In the genomic region with DNA sequence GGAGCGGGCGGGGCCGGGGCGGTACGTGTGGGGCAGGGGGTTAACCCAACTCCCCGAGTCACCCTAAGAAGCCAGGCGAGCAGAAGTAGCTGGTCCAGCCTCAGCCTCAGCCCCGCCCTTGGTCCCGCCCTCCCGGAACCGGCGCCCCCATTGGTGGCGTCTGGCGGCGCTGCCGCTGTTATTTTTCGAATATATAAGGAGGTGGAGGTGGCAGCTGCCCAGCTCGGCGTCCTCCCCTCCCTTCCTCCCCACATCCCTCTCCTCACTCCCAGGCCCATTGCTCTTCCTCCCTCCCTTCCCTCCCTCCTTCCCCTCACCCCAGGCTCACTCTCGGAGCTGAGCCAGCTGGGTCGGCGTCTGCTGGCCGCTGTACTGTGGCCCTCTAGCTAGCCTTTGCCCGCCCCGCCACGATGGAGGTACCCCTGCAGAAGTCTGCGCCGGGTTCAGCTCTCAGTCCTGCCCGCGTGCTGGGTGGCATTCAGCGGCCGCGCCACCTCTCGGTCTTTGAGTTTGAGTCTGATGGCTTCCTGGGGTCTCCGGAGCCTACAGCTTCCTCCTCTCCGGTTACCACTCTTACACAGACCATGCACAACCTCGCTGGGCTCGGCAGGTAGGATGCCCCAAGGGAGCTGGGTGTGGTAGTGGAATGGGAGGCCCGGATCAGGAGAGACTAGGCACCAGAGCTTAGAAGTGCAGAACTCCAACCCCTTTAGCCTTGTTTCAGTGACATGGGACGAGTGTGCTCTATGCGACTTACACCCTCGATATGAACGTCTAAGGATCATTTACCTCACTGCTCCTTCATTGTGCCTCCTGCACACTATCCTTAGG, we compare ENCODE assay signal across 8 mouse cellular contexts. TPM values are rescaled to one million over a fixed set of nuclear protein-coding genes. Genes with fewer than 3 reads are reported as not detected.
DNase-seq lines count a peak whose midpoint lies in the region; ATAC-seq lines count a peak whose summit lies in the region.

Gene Cdc25b, plus strand, starts transcription at position 179 of the 831 bp plus-strand sequence.
Gene Spef1, minus strand, starts transcription at position 512 of the 831 bp plus-strand sequence.

- peak; percentile 91 to 92 for DNase-seq in B cell, adult 2 months
- DNase-seq in adrenal gland, postnatal 25 days, result peak; percentile 86
- DNase-seq in heart, adult 18-20 months, result peak; percentile 91
- DNase-seq in kidney, adult 18-20 months, result peak; percentile 88
- DNase-seq in spleen, postnatal 14 days (ENCODE audit: low spot score in 2 of 2), result peak; percentile 87 to 88

- under 1% methylated on average over 34 of the region's 43 CpGs for WGBS in embryonic facial prominence, embryonic 12.5 days
- WGBS in limb, embryonic 15.5 days, result 1% methylated on average over 41 of the region's 43 CpGs
- under 1% methylated on average over 41 of the region's 43 CpGs for WGBS in midbrain, embryonic 16.5 days

- H3K9me3 ChIP-seq in embryonic facial prominence, embryonic 12.5 days, result no peaks in the 10 kb centered on the region
- H3K9me3 ChIP-seq in limb, embryonic 15.5 days, result no peaks in the 10 kb centered on the region
- no peaks in the 10 kb centered on the region for H3K9me3 ChIP-seq in midbrain, embryonic 16.5 days (replicated peaks; ENCODE audit: control insufficient read depth, low read length, poor library complexity, severe bottlenecking)

- H3K9ac ChIP-seq in embryonic facial prominence, embryonic 12.5 days, result peak within 1 kb of the TSS; percentile 71
- H3K9ac ChIP-seq in limb, embryonic 15.5 days, result peak within 1 kb of the TSS; percentile 62
- peak within 1 kb of the TSS; percentile 75 for H3K9ac ChIP-seq in midbrain, embryonic 16.5 days (ENCODE audit: low read depth, low read length)

- H3K36me3 ChIP-seq in embryonic facial prominence, embryonic 12.5 days, result peaks cover 12% of the 10 kb centered on the region; the same call in 1 of the 2 replicates
- H3K36me3 ChIP-seq in limb, embryonic 15.5 days, result peaks cover 8% of the 10 kb centered on the region; the same call in 1 of the 2 replicates
- peaks cover 3% of the 10 kb centered on the region; the same call in 1 of the 2 replicates for H3K36me3 ChIP-seq in midbrain, embryonic 16.5 days (ENCODE audit: control insufficient read depth, insufficient read depth, low read length)

- H3K27ac ChIP-seq in embryonic facial prominence, embryonic 12.5 days, result peak within 1 kb of the TSS; percentile 77
- H3K27ac ChIP-seq in limb, embryonic 15.5 days, result peak within 1 kb of the TSS; percentile 77
- H3K27ac ChIP-seq in midbrain, embryonic 16.5 days (ENCODE audit: low read length), result peak within 1 kb of the TSS; percentile 53

- ATAC-seq in embryonic facial prominence, embryonic 12.5 days (ENCODE audit: insufficient number of reproducible peaks, insufficient read depth, low FRiP score, low TSS enrichment), result peak; percentile 85
- peak; percentile 89 for ATAC-seq in limb, embryonic 15.5 days (ENCODE audit: insufficient number of reproducible peaks, low FRiP score, low TSS enrichment, low read depth)
- ATAC-seq in midbrain, embryonic 16.5 days, result peak; percentile 88

- 0 out of 2 replicates have a peak, but pooled peaks cover 4% of the 10 kb centered on the region for H3K27me3 ChIP-seq in embryonic facial prominence, embryonic 12.5 days
- no peaks in the 10 kb centered on the region for H3K27me3 ChIP-seq in limb, embryonic 15.5 days
- H3K27me3 ChIP-seq in midbrain, embryonic 16.5 days (ENCODE audit: control insufficient read depth, insufficient read depth, low read depth, low read length), result no peaks in the 10 kb centered on the region

- H3K4me2 ChIP-seq in embryonic facial prominence, embryonic 12.5 days (replicated peaks), result peak within 1 kb of the TSS; percentile 83
- H3K4me2 ChIP-seq in limb, embryonic 15.5 days, result peak within 1 kb of the TSS; percentile 92
- H3K4me2 ChIP-seq in midbrain, embryonic 16.5 days (ENCODE audit: low read length), result peak within 1 kb of the TSS; percentile 86

- H3K4me1 ChIP-seq in embryonic facial prominence, embryonic 12.5 days, result peaks cover 35% of the 10 kb centered on the region
- peaks cover 40% of the 10 kb centered on the region for H3K4me1 ChIP-seq in limb, embryonic 15.5 days
- peaks cover 19% of the 10 kb centered on the region for H3K4me1 ChIP-seq in midbrain, embryonic 16.5 days (ENCODE audit: control insufficient read depth, insufficient read depth, low read length)

- H3K4me3 ChIP-seq in embryonic facial prominence, embryonic 12.5 days, result peak within 1 kb of the TSS; percentile 63
- H3K4me3 ChIP-seq in limb, embryonic 15.5 days, result peak within 1 kb of the TSS; percentile 68
- peak within 1 kb of the TSS; percentile 62 for H3K4me3 ChIP-seq in midbrain, embryonic 16.5 days (ENCODE audit: low read depth, low read length)

RNA-seq across cellular contexts. Expression of gene Cdc25b, which starts in this region (rescaled TPM):
- total RNA-seq in adrenal gland, postnatal 25 days (2021), result 8.3 and 10.8 TPM in 2 replicates
- 48.8 and 52.3 TPM in 2 replicates for polyA plus RNA-seq in embryonic facial prominence, embryonic 12.5 days (2016; fragmentation: Nextera tagmentation; extraction: Ambion mirVana)
- 1 to 10 TPM; 2.9 to 5.9 TPM for total RNA-seq in heart, adult 18-20 months (2021)
- polyA plus RNA-seq in limb, embryonic 15.5 days (2015; fragmentation: Nextera tagmentation; extraction: Ambion mirVana), result 51.2 and 51.3 TPM in 2 replicates
- polyA plus RNA-seq in midbrain, embryonic 16.5 days (2015; fragmentation: Nextera tagmentation; extraction: Ambion mirVana), result 16.2 and 18.5 TPM in 2 replicates

RNA-seq across cellular contexts. Expression of gene Spef1, which starts in this region (rescaled TPM):
- 5.0 and 7.6 TPM in 2 replicates for total RNA-seq in adrenal gland, postnatal 25 days (2021)
- polyA plus RNA-seq in embryonic facial prominence, embryonic 12.5 days (2016; fragmentation: Nextera tagmentation; extraction: Ambion mirVana), result 4.9 and 5.2 TPM in 2 replicates
- total RNA-seq in heart, adult 18-20 months (2021), result 1 to 10 TPM; 4.7 to 5.5 TPM
- 5.3 and 6.1 TPM in 2 replicates for polyA plus RNA-seq in limb, embryonic 15.5 days (2015; fragmentation: Nextera tagmentation; extraction: Ambion mirVana)
- 9.5 and 11.2 TPM in 2 replicates for polyA plus RNA-seq in midbrain, embryonic 16.5 days (2015; fragmentation: Nextera tagmentation; extraction: Ambion mirVana)

Comparison
In these comparisons a context has a peak if more than half of its experiments do, and no peak if none do; other contexts are left out.
1. Peak in every context shown above with its lines: DNase-seq, ATAC-seq, H3K4me3 ChIP-seq and H3K27ac ChIP-seq.